In the genomic region with DNA sequence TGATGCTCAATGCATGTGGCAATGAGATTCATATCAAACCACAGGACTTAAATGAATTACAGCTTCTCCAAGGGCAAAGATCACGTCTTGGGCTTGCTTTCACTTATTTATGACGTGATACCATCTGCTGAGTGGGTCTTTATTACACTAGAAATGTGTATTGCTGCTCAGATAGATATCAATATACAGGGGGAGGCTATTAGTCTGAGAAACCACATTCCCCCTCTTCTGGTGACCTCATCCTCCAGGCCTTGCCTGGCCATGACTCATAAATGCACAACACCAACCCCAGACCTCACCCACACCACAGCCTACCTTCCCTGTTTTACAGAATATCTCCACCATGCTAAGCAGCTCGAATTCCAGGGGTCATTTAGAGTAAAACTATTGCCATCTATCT, we compare ENCODE assay signal across 14 mouse cellular contexts.
"Had no signal": no experiment of that assay in that cellular context is flagged by ENCODE, and none has a peak within 500 bp of the region (broad histone marks: within the 10 kb centered on the region; RNA-seq: fewer than 3 reads in every experiment).

No protein-coding gene starts in this region.

- H3K4me2 ChIP-seq: lung, embryonic 14.5 days; midbrain, embryonic 12.5 days; neural tube, embryonic 12.5 days; stomach, embryonic 15.5 days had no signal

- H3K27ac ChIP-seq: midbrain, embryonic 10.5 days; midbrain, embryonic 12.5 days; neural tube, embryonic 12.5 days; stomach, embryonic 15.5 days; stomach, postnatal 0 days had no signal

- H3K36me3 ChIP-seq: midbrain, embryonic 10.5 days; midbrain, embryonic 12.5 days; neural tube, embryonic 12.5 days; stomach, embryonic 15.5 days had no signal

- H3K9ac ChIP-seq: lung, embryonic 14.5 days; midbrain, embryonic 12.5 days; neural tube, embryonic 12.5 days; stomach, embryonic 15.5 days had no signal

- H3K9me3 ChIP-seq: midbrain, embryonic 10.5 days; midbrain, embryonic 12.5 days; neural tube, embryonic 12.5 days; stomach, embryonic 15.5 days had no signal

- H3K27me3 ChIP-seq: midbrain, embryonic 12.5 days; neural tube, embryonic 12.5 days; stomach, embryonic 15.5 days had no signal

- H3K4me3 ChIP-seq: midbrain, embryonic 10.5 days; midbrain, embryonic 12.5 days; neural tube, embryonic 12.5 days; stomach, embryonic 15.5 days had no signal

- H3K4me1 ChIP-seq: midbrain, embryonic 10.5 days; midbrain, embryonic 12.5 days; neural tube, embryonic 12.5 days; stomach, embryonic 15.5 days had no signal

- ATAC-seq: midbrain, embryonic 16.5 days had no signal

- DNase-seq: lung, adult 18-20 months; lung, embryonic 14.5 days; lung, postnatal 10 days; lung, postnatal 4 days; midbrain, embryonic 14.5 days; right cerebral cortex, postnatal 14 days; thymus, adult 2 months; thymus, postnatal 25 days had no signal
